8 mouse cellular contexts compared by ENCODE assay signal in genomic region chr9:121669348-121669791, GRCm38 (mm10). TPM values are rescaled to one million over a fixed set of nuclear protein-coding genes. Genes with fewer than 3 reads are reported as not detected.
DNase-seq lines count a peak whose midpoint lies in the region; ATAC-seq and TF ChIP-seq lines count a peak whose summit lies in the region.

No protein-coding gene starts in this region.

- under 1% methylated on average over 28 of the region's 28 CpGs for whole genome bisulfite sequencing in heart, embryonic 16.5 days
- WGBS in kidney, postnatal 0 days, result 1% methylated on average over 28 of the region's 28 CpGs

- DNase-seq in 3T3-L1 (ENCODE audit: low read depth, low spot score), result peak; percentile 45
- DNase-seq in ZHBTc4 (ENCODE audit: low read depth, low spot score), result peak; percentile 83
- DNase-seq in fibroblast of lung, adult 2 months (ENCODE audit: low read depth), result peak; percentile 21
- DNase-seq in kidney, postnatal 0 days (ENCODE audit: low spot score), result peak; percentile 76
- DNase-seq in lung, postnatal 36 days, result peak; percentile 83
- peak; percentile 83 for DNase-seq in retina, embryonic 14.5 days (ENCODE audit: low spot score)
- DNase-seq in urinary bladder, postnatal 25 days (ENCODE audit: low spot score), result peak; percentile 50

- ATAC-seq in heart, embryonic 16.5 days (replicated peaks; ENCODE audit: extremely low read depth, insufficient read depth, low FRiP score), result peak; percentile 46; the same call in 1 of the 2 replicates
- ATAC-seq in kidney, postnatal 0 days (replicated peaks; ENCODE audit: low FRiP score, low read depth), result 0 out of 2 replicates have a peak, but pooled peaks have one; percentile 53

- no peak overlapping the region for H3K27ac ChIP-seq in heart, embryonic 16.5 days (ENCODE audit: low read length)
- H3K27ac ChIP-seq in kidney, postnatal 0 days, result no peak overlapping the region

- peaks cover 29% of the 10 kb centered on the region for H3K27me3 ChIP-seq in heart, embryonic 16.5 days (ENCODE audit: control insufficient read depth, insufficient read depth, low read length)
- peaks cover 13% of the 10 kb centered on the region for H3K27me3 ChIP-seq in kidney, postnatal 0 days (ENCODE audit: insufficient read depth, low read length)

- H3K4me3 ChIP-seq in heart, embryonic 16.5 days (ENCODE audit: low read length), result peak overlapping the region; percentile 41
- peak overlapping the region; percentile 12; the same call in 1 of the 2 replicates for H3K4me3 ChIP-seq in kidney, postnatal 0 days (replicated peaks; ENCODE audit: low read depth, low read length)

- peak overlapping the region; percentile 68 for H3K4me2 ChIP-seq in heart, embryonic 16.5 days (ENCODE audit: low read depth, low read length)
- H3K4me2 ChIP-seq in kidney, postnatal 0 days (ENCODE audit: low read length), result peak overlapping the region; percentile 48

- no peaks in the 10 kb centered on the region for H3K36me3 ChIP-seq in heart, embryonic 16.5 days (ENCODE audit: control insufficient read depth, insufficient read depth)
- H3K36me3 ChIP-seq in kidney, postnatal 0 days (ENCODE audit: insufficient read depth, low read length), result no peaks in the 10 kb centered on the region

- TF ChIP-seq CTCF in kidney, postnatal 0 days (IDR thresholded peaks at IDR 0.05; ENCODE audit: low read depth), result peak; percentile 85

- no peaks in the 10 kb centered on the region for H3K9me3 ChIP-seq in heart, embryonic 16.5 days (replicated peaks; ENCODE audit: control insufficient read depth, low read length)
- no peaks in the 10 kb centered on the region for H3K9me3 ChIP-seq in kidney, postnatal 0 days (replicated peaks; ENCODE audit: low read length)

- H3K4me1 ChIP-seq in heart, embryonic 16.5 days (ENCODE audit: control insufficient read depth, insufficient read depth, low read length), result peaks cover 16% of the 10 kb centered on the region
- peaks cover 5% of the 10 kb centered on the region for H3K4me1 ChIP-seq in kidney, postnatal 0 days (replicated peaks; ENCODE audit: insufficient read depth, low read length)

- H3K9ac ChIP-seq in heart, embryonic 16.5 days (ENCODE audit: low read length), result peak overlapping the region; percentile 57
- H3K9ac ChIP-seq in kidney, postnatal 0 days (ENCODE audit: low read depth, low read length), result no peak overlapping the region

RNA-seq across cellular contexts. Expression of gene Vipr1, which starts 26.9 kb away (rescaled TPM):
- polyA plus RNA-seq in heart, embryonic 16.5 days (2015; fragmentation: Nextera tagmentation; extraction: Ambion mirVana), result 0.22 and 0.45 TPM in 2 replicates
- polyA plus RNA-seq in kidney, postnatal 0 days (2015; fragmentation: Nextera tagmentation; extraction: Ambion mirVana), result 0.13 and 0.17 TPM in 2 replicates

RNA-seq across cellular contexts. Expression of gene Lyzl4, which starts 27.5 kb away (rescaled TPM):
- 0.29 TPM in 1 of 2 replicates, not detected in the other for polyA plus RNA-seq in heart, embryonic 16.5 days (2015; fragmentation: Nextera tagmentation; extraction: Ambion mirVana)
- polyA plus RNA-seq in kidney, postnatal 0 days (2015; fragmentation: Nextera tagmentation; extraction: Ambion mirVana), result 0.28 TPM in 1 of 2 replicates, not detected in the other

RNA-seq across cellular contexts. Expression of gene Sec22c, which starts 35.9 kb away (rescaled TPM):
- 5.3 and 5.4 TPM in 2 replicates for polyA plus RNA-seq in heart, embryonic 16.5 days (2015; fragmentation: Nextera tagmentation; extraction: Ambion mirVana)
- polyA plus RNA-seq in kidney, postnatal 0 days (2015; fragmentation: Nextera tagmentation; extraction: Ambion mirVana), result 7.4 and 8.1 TPM in 2 replicates

RNA-seq across cellular contexts. Expression of gene Ss18l2, which starts 40.8 kb away (rescaled TPM):
- 172 and 177 TPM in 2 replicates for polyA plus RNA-seq in heart, embryonic 16.5 days (2015; fragmentation: Nextera tagmentation; extraction: Ambion mirVana)
- polyA plus RNA-seq in kidney, postnatal 0 days (2015; fragmentation: Nextera tagmentation; extraction: Ambion mirVana), result 176 and 194 TPM in 2 replicates

RNA-seq across cellular contexts. Expression of gene Nktr, which starts 49.6 kb away (rescaled TPM):
- 42.5 and 45.3 TPM in 2 replicates for polyA plus RNA-seq in heart, embryonic 16.5 days (2015; fragmentation: Nextera tagmentation; extraction: Ambion mirVana)
- 42.8 and 44.7 TPM in 2 replicates for polyA plus RNA-seq in kidney, postnatal 0 days (2015; fragmentation: Nextera tagmentation; extraction: Ambion mirVana)

Comparison
In these comparisons a context has a peak if more than half of its experiments do, and no peak if none do; other contexts are left out.
1. DNase-seq: peak in every context shown above with its lines; median percentile 83 in ZHBTc4; 83 in lung, postnatal 36 days; 83 in retina, embryonic 14.5 days; 76 in kidney, postnatal 0 days; 50 in urinary bladder, postnatal 25 days; 45 in 3T3-L1; 21 in fibroblast of lung, adult 2 months.